Mouse (Mus musculus) cerebellum, postnatal 36 days (tissue): ENCODE data around the gene Galntl6.

Experiments used
- DNase-seq, 2 experiments: peaks; one replicate each; pipeline ENCODE4 v3.0.0; 2021 to 2022; ENCODE audit warnings: mixed read lengths in 2 of 2

Gene Galntl6

DNA sequence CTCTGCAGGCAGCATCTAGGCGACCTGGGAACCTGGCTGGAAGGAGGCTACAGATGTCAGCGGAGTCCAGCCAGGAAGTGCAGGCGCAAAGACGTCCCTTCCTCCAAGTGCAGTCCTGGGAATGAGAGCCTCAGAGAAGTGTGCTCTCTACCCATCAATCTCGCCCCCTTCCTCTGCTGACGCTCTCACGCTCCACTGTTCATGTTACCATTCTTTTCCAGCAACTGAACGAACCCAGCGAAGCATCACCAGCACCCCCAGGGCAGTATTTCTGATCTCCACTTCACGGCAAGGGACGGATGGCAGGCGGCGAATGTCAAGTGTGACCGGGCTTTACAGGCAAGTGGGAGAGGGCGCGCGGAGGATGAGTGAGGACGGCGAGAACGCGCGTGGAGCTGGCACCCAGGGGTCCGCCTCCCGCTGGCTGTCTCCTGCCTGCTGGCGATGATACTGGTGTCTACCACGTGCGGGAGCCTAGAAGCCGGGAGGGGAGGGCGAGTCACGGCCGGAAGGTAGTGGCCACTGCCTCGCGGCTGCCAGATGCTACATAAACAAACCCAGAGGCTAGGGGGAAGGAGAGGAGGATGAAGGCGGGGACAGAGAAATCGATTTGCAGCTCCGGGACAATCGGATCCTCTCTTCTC lies at the start of gene Galntl6:
Galntl6 (minus strand) TSS at position 445 of the 644 bp plus-strand sequence.
- peak; percentile 29 to 46 for DNase-seq

DNA sequence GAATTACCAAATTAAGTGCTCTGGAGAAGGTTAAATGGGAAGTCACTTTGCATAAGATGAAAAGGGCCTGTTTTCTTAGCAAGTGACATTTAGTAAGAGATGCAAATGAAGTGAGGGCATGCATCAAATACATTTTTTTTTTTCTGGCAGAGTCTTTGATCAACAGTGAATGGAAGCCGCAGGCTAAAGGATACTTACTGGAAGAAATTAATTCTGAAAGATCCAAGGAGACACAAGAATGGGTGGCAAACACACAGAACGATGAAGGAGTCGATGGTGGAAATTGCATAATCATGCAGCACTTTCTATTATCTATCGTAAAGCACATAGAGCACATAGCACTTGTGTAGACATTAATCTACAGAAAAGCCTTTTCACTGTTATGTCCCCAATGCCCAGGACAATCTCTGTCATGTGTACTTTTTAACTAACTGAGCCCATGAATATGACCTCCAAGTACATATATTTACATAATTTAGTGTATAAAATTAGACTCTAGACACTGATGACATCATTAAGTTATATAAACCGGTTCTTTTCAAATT lies 44.8 kb upstream of the Galntl6 start:
- DNase-seq, result no peak

DNA sequence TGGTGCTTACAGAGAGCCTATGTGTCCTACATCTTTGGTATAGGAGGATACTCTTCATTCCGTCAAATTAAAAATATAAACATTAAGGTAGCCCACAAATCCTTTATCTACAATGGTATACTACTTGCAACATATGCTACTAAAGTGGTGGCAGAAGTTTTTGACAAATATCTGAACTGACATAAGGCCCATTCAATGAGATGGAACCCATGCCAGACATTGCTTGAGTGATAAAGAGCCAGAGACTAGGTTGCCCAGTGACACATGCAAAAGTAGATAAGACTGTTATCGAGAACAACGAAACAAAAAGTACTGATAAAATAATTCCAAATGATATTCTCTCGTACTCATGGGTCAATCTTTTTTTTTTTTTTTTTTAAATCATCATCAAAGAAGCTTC lies 31.3 kb upstream of the Galntl6 start:
- no peak for DNase-seq

DNA sequence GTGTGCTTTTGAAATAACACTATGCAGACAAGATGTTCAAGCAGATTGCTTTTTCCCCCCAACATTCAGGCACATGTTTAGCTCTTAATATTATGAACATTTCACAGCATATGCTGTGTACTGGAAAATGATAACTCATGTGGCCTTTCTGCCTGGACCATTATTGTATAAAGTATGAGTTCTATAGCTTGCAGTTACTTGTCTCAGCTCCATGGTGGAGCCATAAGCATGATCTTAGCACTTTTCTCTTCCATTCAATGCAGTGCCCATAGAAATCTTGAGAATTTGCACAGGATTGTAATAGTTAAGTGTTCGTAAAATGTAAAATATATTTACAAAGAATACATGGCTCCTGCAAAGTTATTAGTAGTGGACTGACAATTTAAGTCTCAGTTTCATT lies 18.6 kb upstream of the Galntl6 start:
- DNase-seq, result no peak

DNA sequence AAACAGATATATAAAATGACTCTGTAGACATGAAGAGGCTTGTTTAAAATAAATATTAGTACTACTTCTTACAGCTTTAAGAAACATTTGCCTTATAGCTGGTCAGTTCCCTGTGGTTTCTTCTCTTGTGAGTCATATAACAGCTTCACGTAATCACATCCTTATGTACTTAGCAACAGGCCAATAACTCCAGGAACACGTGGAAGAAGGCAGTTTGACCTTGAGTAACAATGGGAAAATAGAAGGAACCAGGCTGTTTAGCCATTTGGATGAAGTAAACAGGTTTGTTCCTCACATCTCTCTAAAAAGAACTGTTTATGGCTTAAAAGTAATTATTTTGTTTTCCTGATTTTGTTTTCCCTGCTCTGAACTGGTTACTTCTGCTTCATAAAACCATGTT lies 2.7 kb upstream of the Galntl6 start:
- no peak for DNase-seq

DNA sequence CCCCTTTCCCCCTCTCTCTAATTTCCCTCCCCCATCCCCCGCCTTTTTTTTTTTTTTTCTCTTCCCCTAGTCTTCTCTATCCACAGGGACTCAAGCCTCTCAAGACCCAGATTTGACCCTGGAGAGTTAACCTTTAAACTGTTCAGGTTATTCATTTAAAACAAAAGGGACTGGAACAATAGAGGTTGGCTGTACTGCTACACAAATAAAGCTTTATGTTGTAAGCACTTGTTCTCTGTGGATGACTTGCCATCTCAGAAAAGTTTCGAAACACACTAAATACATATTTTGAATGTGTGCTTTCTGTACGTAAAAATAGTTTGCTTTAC lies 1.2 kb upstream of the Galntl6 start:
- DNase-seq, result no peak

DNA sequence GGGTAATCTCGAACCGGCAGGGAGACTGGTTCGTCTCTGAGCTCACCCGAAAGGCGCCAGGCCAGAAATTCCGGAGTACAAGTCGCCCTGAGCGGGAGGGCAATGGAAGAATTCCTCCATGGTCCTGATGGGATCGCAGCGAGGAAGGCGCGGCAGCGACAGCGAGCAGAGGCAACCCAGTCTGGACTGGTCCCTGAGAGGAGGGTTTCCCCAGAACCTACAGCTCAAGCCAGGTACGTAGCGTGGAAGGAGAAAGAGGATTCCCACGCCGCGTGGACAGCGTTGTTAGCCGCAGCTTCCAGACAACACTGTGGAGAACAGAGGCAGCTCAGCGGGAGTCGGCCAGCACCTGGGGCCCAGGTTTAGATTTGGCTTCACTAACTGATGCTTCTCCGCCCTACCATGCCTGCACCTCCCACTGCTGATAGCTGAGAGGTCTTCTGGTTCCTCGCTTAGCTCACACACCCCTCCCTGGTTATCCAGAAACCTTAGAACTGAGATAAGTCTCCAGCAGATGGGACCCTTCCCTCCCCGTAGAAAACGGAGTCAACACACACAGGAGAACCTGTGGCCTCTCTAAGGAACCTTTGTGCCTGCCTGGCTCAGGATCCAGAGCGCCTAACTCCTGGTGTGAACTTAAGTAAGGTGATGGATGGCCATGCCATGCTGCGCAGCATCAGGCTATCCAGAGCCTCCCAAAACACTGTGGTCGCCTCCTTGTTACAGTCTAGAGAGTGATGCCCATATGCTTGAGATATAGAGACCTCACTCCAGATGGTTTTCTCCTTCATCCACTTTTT lies 600 bp upstream of the Galntl6 start:
- DNase-seq, result peak in 1 of 2 experiments; percentile 24

DNA sequence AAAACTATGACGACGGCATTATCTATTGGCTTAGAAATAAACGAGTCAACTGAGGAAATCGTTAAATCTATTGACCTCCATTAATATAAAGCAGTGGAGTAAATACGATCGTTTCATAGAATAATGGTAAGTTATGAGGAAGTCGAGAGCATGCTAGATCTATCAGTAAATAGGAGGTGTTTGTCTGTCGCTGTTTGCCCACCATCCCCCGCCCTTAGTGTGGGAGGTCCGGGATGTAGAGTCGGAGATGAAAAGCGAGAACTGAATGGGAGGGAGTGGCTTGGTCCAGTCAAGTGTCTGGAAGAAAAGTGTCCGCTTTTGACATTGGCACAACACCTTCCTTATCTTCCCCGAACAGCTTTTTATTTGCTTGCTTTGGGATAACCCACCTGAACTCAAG lies 763 bp downstream of the Galntl6 start, which contains the start of gene BC030500:
BC030500 (plus strand) TSS at position 79 of the 400 bp plus-strand sequence.
- no peak for DNase-seq

DNA sequence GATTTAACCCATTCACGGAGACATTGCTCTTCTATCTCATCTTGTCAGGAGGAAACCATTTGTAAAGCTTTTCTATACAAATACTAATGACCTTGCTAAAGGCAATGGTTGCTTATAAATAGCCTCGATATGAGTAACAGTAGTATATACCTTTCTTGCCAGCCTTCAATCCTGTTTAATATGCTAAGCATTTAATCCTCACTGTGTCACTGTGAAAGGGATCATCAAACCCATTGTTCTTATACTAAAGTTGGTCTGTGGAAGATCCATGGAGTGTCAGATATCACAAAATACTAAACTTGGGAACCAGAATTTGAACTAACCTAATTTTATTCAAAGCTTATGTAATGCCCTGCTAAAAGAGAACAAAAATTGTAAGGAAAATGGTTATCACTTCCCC lies 8.0 kb downstream of the Galntl6 start:
- no peak for DNase-seq

DNA sequence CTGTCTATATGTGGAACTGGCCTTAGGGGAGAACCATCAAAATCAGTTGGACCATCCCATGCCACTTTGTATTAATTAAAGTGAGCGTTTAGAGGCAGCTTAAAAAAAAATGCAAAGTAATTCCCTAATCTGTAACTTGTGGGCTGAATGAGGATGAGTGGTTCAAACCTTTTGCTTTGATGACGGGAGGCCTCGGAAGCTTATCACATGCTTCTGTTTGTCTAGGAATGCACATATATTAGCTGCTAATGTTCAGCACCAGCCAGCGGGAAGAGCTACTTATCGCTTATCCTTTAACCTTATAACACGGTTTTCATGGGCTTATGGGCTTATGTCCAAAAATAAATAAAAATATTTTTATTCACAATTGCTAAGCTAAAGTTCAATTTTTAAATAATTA lies 16.5 kb downstream of the Galntl6 start:
- no peak for DNase-seq

DNA sequence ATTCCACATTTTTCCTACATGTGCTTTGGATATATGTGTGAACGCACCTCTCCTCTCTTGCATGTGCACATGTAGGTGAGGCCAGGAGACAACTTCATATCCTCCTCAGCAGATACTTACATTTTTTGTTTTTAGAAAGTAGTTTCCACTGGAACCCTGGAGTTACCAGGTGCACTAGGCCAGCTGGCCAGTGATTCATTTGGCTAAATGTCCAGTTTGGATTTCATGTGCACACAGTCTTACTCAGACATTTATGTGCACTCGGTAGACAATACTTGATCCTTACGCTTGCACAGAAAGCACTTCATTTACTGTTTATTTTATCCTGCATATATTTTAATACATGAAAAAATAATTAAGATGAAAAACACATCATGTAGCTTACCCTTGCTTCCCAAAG lies 21.8 kb downstream of the Galntl6 start:
- peak; percentile 4 to 35 for DNase-seq

DNA sequence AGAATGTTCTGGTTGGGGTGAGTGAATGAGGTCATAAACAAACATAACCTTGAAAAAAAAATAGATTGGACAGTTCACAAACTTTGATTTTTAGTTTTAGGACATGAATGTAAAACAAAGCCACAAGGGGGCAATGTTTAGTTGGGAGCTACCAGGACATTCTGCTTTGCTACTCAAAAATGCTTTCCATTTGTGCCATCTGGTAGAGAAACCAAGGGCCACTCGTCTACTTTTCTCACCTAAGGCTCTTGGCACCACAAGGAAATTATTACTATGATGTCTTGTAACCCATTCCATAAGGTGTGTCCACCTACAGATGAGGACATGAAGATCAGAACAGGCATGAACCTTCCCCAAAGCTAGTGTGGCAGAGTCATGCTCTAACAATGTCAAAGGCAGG lies 26.0 kb downstream of the Galntl6 start:
- DNase-seq, result peak in 1 of 2 experiments; percentile 12

DNA sequence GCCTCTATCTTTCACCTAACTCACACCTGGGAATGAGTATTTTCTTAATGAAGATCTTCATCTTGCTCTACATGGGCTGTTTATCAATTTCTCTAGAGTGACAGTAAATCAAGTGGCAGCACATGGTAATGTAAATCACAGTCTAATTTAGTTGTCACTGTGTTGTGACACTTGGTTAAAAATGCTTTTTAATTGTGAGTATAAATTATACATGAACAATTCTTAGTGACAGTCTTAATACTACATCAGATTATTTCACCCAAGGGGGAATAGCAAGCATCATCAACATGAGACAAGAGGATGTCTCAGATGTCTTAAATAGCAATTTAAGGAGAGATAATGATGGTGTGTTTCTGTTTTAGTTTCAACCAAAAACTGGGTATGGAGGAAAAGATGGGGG lies 88.1 kb downstream of the Galntl6 start:
- DNase-seq, result no peak

DNA sequence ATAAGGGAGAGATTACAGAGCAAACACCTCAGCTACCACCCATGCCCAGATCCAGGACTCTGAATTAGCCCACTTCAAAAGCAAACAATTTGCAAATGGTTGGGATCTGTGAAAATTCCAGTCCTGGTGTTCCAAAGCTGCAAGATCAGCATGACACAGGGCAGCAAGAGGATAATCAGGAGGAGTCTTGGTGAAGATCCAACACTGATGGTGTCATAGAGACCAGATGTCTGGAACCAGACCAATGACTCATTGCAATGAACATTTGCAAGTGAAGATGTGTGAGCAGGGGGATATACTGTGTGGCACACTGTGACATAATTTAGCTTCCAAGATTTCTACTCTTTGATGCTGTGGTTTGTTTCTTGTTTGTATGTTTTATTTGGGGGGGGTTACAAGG lies 107.2 kb downstream of the Galntl6 start:
- peak in 1 of 2 experiments; percentile 7 for DNase-seq

DNA sequence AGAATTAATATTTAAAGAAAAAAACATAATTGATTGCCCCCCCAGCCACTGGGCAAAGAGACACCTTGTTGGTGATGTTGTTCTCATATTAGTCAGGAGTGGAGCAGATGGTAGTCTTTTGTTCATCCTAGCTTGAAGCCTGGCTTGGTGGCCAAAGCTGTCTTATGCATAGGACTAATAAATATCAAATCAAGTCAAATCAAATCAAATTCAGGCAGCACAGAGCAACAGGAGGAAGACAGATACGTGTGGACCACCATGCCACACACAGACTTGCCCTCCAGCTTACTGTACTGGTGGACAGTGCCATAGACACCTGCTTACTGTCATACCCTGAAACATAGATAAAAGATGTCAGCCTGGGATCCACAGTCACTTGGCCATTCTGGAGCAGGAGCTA lies 110.6 kb downstream of the Galntl6 start:
- no peak for DNase-seq

DNA sequence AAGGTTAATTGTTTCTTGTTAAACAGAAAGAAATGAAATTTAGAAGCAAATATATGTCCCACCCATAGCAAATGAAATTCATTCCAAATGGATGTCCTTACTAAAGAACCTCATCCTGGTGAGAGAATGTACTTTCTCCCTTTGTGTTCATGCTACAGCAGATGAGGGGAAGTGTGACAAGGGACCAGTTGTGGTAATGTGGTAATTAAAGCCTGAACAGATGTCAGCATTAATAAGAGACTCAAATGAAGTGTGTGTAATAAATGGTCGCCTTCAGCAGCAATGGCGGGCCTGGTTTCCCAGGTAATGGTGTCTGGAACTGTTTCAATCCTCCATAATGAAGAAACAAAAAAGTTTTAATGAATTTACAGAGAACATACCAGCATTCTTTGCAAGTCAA lies 158.7 kb downstream of the Galntl6 start:
- DNase-seq, result no peak

DNA sequence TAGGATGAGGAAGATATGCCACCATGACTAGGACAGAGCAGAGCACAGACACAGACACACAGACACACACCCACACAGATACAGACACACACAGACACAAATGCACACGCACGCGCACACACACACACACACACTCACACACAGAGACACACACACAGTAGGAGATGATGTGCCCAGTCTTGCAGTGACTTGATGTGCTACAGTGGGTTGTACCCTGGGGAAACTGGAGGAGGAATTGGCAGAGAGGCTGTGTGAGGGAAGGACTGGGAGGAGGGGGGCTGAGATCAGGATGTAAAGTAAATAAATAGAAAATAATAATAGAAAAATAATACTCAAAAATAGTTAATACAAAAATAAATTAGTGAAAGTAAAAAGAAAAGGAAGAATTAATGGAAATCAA lies 174.5 kb downstream of the Galntl6 start:
- DNase-seq, result no peak

DNA sequence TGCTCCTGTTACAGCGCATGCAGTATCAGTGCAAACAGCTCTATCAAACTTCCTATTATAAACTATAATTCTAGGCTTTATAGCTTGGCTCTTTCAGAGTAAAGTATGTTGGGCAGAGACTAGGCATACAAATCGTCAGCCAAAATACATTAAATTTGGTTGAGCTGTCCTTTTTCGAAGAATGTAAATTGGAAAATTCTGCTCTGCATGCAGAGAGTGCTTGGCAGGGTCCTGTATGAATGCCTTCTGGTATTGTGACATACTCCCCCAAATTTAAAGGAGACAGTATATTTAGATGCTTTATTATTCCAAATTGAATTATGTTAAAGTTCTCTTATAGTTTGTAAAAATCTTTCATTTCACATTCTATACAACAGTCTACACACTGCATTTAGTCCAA lies 220.7 kb downstream of the Galntl6 start:
- DNase-seq, result no peak

DNA sequence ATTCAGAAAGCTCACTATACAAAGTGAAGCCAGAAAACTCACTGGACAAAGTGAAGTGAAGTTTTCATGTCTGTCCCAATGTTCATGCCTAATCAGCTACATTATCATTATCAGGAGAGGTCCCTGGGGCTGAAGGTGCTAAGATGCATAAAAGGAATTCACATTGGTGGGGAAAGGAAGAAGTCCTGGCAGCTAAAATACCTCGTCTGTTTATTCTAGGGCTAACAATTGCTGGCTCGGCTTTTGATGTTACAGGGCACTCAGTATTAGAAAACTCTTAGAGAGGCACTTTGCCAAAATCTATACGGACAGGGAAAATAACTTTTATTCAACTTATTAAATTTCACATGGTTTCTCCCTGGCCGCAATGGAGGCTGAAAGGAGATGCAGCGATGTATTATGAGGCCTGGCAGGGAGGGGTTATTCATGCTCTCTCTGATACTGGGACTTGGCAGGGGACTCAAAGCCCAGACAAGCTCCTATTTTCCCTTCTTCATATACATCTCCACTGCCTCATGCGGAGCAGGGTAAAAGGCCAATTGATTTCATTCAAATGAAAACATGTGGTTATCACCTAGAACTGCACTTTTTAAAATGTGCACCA lies 234.5 kb downstream of the Galntl6 start:
- DNase-seq, result no peak

DNA sequence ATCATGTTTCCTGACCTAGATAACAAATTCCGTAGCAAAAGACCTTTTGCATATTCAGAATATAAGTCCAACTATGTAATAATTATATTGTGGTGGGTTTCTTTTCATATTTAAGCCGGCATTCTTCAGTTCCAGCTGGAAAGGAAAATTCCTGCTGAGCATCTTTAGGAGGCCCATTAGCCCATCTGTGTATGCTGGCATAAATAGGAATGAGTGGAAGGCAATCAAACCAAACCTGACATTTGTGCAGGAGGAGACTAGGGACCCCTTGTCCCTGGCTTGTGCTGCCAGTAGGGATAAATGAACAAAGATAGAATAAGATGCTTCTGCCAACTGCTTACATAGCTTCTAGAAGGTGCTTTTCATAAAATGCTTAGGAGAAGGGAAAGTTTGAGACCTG lies 243.4 kb downstream of the Galntl6 start:
- DNase-seq, result peak; percentile 8 to 44

DNA sequence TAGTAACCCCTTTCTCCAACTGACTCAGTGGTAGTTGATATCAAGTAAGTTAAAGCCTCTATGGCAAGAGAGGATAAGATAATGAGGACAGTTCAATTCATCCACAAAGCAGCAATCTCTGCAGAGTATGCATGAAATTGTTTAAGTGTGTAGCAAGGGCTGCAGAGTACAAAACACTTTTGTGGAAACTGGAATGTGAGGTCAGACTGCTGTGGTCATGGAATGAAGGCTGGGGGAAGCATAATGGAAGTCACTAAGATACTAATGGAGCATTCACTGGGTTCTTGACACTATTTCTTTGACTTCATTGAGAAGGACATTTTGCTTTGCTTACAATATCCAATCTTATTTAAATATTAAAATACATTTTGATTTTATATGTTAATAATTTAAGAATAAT lies 252.4 kb downstream of the Galntl6 start:
- DNase-seq, result no peak

DNA sequence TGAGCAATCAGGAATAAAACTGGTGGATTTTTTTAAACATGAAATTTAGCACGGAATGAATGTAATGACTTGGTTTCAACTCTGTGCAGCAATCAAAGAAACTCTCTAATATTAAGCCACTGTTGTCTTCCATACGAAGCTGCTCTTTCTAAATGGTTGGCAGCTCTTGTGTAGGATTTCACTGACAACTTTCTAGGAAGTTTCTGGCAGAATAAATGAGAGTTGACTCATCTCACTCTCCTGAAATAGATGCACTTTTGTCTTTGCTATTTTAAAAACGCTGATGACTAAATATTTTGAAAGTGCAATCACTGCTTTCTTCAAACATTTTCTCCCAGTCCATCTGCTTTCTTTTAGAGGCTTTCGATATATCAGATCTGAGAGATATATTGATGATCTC lies 256.8 kb downstream of the Galntl6 start:
- no peak for DNase-seq

DNA sequence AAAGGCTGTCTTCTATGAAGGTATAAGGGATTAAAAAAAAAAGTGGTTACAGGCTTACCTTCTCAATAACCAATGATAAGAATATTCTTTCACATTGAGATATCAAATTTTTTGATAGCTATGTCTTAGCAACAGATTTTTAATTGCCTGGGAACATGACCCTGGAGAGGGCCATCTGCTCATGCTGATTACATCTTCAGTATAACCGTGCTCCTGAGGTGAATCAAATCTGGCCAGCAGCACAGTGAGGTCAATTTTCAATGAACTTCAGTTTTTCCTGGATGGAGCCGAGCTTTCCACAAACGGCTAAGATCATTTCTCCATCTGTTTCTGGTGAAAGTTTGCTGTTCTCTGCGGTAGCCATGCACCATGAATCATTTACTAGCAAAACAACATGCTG lies 306.0 kb downstream of the Galntl6 start:
- DNase-seq, result peak; percentile 11 to 19

DNA sequence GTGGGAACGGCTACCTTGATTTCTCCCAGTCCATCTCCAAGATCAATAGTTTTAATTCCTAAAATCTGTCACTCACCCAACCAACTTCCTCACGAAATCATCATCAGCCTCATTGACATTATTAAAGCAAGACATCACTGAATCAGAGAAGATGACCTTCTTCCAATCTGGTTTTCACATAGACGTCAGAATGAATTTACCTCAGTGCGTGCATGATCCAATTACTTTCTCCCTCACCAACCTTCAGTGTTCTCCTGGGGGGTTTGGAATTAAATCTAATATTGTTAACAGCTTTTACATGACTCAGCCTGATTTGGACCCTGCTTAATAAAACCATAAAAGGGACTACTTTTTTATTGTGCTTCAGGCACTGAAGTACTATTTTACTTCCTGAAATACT lies 307.7 kb downstream of the Galntl6 start:
- DNase-seq, result no peak
